Mouse (Mus musculus): Measurements from ENCODE around the gene Pakap.

DNA sequence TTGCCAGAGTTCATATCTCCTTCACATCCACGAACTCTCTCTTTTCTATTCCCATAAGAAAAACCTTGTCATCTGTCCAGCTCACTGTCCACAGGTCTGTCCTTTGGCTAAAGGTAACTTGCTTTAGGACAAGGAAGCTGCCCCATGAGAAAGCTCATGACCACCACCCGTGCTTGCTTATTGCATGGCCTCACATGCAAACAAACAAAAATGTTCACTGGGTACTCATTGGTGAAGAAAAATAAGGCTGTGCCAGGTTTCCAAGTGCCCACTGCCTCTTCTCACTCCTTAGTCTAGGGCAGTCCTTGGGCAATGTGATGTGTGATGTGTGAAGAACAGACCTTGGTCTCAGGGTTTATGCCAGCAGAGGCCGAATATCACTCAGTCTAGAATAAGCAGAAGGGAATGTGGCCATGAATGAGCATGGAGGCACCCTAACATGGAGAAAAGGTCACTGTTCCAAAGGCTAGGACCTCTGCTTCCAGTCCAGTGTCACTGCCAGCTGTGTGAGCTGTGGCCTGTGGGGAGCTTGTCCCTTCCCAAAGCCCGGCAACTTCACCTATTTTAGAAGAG, 160.7 kb downstream of the Pakap start:
- TF ChIP-seq GATA1 (IDR thresholded peaks at IDR 0.05; ENCODE audit: borderline replicate concordance, low read length) (no peak), FLI1 (IDR thresholded peaks at IDR 0.05; ENCODE audit: low read length) (no peak)

Data from megakaryocyte, embryonic 14.5 days (primary cell).